Mouse (Mus musculus) E14TG2a.4 (cell line): ENCODE results near the gene Trpm5.

Source experiments
- H3K27me3 ChIP-seq: 2 replicates; pipeline ENCODE4 v1.6.1; 2014; ENCODE audit warnings: low read length, control low read depth; ENCODE audit not compliant: insufficient read depth
- H3K36me3 ChIP-seq: 2 replicates; pipeline ENCODE4 v1.6.1; 2014; ENCODE audit warnings: low read length, control low read depth; ENCODE audit not compliant: insufficient read depth
- H3K4me1 ChIP-seq: replicated peaks from 2 replicates; pipeline ENCODE4 v1.6.1; 2014; ENCODE audit warnings: low read depth, low read length, control low read depth
- H3K4me3 ChIP-seq: replicated peaks from 2 replicates; pipeline ENCODE4 v1.5.1; 2014; ENCODE audit warnings: mild to moderate bottlenecking, low read length
- H3K9me3 ChIP-seq: 2 replicates; pipeline ENCODE4 v1.6.1; 2014; ENCODE audit warnings: low read length, control low read depth
- CTCF ChIP-seq: conservative IDR thresholded peaks from 2 replicates; pipeline ENCODE4 v1.5.1; 2014; ENCODE audit warnings: low read length
- NANOG ChIP-seq: IDR thresholded peaks from 2 replicates; pipeline ENCODE4 v1.6.1; 2014; ENCODE audit warnings: borderline replicate concordance, low read length, mixed read lengths
- POU5F1 ChIP-seq: IDR thresholded peaks from 2 replicates; pipeline ENCODE4 v1.6.1; 2014; ENCODE audit warnings: low read length, borderline replicate concordance

The Trpm5 gene

DNA sequence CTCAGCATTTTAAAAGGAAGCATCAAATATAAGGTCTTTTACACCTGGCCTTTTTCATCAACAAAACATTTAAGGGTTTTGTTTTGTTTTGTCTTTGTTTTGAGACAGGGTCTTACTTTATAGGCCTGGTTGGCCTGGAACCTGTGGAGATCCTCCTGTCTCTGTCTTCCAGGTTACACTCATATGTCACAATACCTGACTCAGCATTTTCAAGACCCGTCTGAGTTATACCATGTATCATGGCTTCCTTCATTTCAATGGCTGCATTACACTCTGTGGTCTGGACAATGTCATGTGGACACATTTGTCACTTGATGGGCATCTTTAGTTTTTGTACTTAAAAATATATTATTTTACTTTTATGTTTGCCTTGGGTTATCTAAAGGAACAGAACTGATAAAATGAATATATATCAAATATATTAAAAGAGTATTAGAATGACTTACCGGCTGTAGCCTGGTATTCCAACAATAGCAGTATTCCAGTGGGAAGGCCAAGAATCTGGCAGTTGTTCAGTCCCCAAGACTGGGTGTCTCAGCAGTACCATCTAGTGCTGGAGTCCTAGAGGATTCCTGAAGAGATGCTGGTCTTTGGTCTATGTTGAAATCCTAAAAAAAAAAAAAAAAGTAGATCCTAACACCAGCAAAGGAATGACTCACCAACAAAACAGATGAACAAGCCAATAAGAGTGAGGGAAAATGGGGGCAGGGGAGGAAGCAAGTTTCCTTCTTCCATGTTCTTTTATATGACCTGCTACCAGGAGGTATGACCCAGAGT is 50.2 kb downstream of the Trpm5 start:
- no peaks in the 10 kb centered on the region for H3K9me3 ChIP-seq
- H3K4me1 ChIP-seq = peaks cover 3% of the 10 kb centered on the region
- H3K4me3 ChIP-seq = no peak overlapping the region
- 0 out of 2 replicates have a peak, but pooled peaks cover 2% of the 10 kb centered on the region for H3K36me3 ChIP-seq
- peaks cover 8% of the 10 kb centered on the region for H3K27me3 ChIP-seq
- no peak for TF ChIP-seq CTCF
- no peak for TF ChIP-seq POU5F1
- no peak for TF ChIP-seq NANOG

DNA sequence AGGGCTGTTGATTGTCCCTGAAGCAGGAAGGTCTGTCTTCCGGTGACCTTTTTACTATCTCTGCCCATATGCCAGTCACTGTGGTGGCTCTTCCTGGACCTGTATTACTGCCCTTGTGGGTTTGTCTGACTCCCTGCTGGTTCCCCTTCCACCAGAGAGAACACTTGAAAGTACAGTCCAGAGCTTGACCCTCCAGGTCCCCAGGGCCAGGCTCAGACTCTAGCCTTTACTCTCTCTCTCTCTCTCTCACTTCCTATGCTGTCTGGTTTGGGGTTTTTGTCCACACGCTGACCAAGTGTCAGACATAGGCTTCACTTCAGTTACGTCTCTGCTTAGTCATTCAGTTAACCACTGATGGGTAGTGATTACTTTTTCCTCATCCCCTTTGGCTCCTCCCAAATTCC is 51.5 kb downstream of the Trpm5 start:
- H3K36me3 ChIP-seq = 0 out of 2 replicates have a peak, but pooled peaks cover 2% of the 10 kb centered on the region
- H3K4me3 ChIP-seq = no peak overlapping the region
- TF ChIP-seq POU5F1 (no peak), NANOG (no peak), CTCF (no peak)
- no peaks in the 10 kb centered on the region for H3K4me1 ChIP-seq
- H3K9me3 ChIP-seq = no peaks in the 10 kb centered on the region
- H3K27me3 ChIP-seq = peaks cover 8% of the 10 kb centered on the region

DNA sequence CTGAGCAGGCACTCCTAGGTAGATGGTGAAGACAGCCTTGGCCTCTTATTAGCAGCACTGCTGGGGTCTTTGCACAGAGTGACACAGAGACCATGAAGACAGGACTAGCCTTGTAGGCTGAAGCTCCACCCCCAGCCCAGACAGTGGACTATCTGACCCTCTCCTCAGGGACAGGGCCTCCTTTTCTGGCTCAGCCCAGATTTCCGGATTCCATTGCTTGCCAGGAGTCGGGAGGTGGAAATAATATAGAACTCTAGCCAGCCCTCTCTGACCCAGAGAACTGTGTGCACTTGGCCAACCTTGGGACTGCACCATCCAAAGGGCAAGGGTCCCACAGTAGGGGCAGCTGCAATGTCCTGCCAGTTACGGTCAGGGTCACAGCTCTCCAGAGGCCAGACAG is 52.4 kb downstream of the Trpm5 start:
- peaks cover 10% of the 10 kb centered on the region for H3K27me3 ChIP-seq
- no peak overlapping the region for H3K4me3 ChIP-seq
- no peak for TF ChIP-seq POU5F1
- no peak for TF ChIP-seq CTCF
- TF ChIP-seq NANOG = no peak
- peaks cover 2% of the 10 kb centered on the region; the same call in 1 of the 2 replicates for H3K36me3 ChIP-seq
- H3K4me1 ChIP-seq = no peaks in the 10 kb centered on the region
- no peaks in the 10 kb centered on the region for H3K9me3 ChIP-seq

DNA sequence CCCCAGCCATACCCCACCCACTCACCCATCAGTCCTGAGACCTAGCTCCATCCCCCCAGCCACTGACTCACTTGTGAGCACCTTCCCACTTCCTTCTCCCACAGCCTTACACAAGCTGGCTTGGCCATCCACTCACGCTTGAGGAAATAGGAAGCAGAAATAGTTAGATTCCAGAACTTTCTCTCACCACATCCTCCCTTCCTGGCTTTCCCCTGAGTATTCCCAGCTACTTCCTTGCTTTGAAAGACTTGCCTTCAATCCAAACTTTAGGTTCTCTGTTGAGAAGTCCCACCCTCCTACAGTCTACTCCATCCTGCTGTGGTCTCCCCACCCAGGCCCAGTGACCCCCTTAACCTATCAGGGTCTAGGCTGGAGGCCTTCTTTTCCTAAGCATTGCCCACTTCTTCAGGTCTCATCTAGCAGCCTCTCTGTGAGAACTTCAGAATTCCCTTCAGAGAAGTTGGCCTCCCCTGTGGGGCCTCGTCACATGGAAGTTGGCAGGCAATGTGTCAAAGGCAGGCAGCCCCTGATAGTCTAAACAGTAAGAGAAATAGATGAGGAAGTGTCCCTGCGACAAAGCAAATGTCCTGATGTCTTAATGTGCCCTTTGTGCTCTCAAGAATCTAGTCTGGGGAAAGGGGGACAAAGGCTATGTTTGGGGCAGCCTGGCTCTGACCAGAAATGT is 53.2 kb downstream of the Trpm5 start:
- H3K27me3 ChIP-seq = peaks cover 14% of the 10 kb centered on the region
- TF ChIP-seq CTCF = no peak
- no peak for TF ChIP-seq POU5F1
- TF ChIP-seq NANOG = no peak
- H3K9me3 ChIP-seq = no peaks in the 10 kb centered on the region
- H3K36me3 ChIP-seq = peaks cover 2% of the 10 kb centered on the region; the same call in 1 of the 2 replicates
- H3K4me1 ChIP-seq = no peaks in the 10 kb centered on the region
- H3K4me3 ChIP-seq = no peak overlapping the region

DNA sequence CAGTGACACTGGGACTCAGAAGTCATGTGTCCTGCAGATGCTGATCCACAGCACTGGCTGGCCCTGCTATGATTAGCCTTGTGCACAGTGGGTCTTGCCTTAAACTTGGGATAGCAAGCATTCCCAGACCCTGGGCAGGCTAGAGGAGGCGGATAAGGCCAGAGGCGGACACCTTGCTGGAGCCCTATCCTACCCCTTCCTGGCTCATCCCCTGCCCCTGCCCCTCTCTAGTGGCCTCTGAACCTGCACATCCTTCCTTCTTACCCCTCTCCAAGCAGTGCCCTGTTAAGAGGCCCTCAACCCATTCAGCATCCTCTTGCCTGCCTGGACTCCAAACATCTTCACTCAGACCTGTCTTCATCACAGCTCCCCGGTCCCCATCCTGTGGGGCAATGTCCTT is 53.9 kb downstream of the Trpm5 start:
- H3K4me3 ChIP-seq = no peak overlapping the region
- H3K36me3 ChIP-seq = peaks cover 2% of the 10 kb centered on the region; the same call in 1 of the 2 replicates
- no peaks in the 10 kb centered on the region for H3K4me1 ChIP-seq
- peaks cover 14% of the 10 kb centered on the region for H3K27me3 ChIP-seq
- H3K9me3 ChIP-seq = no peaks in the 10 kb centered on the region
- TF ChIP-seq NANOG (no peak), POU5F1 (no peak), CTCF (no peak)

DNA sequence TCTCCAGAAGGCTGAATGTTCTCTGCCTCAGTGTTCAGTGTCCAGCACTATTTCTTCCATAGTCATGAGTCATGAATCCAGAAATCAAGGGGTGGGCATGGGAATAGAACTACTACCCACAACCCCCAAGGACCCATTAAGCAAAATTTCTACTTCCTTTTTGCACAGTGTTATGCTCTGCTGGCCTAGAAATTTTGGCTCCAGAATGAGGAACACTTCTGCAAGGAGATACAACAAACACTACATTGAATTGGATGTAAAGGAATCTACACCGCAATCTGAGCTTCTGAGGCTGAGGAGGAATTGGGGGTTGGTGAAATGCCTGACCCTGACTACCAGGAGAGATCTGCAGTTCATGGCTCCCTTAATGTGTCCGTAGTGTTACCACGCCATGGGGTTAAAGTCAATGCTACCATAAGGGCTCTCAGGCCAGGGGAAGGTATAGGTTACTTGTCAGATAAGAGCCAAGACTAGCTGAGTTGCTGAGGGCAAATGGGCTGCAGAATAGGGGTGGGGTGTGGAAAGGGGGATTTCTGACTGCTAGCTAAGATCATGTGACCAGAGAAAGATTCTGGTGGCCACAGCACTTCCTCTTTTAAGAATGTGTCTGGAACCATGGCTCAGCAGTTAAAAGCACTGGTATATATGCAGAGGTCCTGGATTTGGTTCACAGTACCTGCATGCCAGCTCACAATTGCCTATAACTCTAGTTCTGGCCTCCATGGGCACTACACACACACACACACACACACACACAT is 56.1 kb downstream of the Trpm5 start:
- Histone ChIP-seq H3K9me3 (no peaks in the 10 kb centered on the region), H3K36me3 (peaks cover 6% of the 10 kb centered on the region; the same call in 1 of the 2 replicates), H3K27me3 (peaks cover 14% of the 10 kb centered on the region), H3K4me3 (no peak overlapping the region), H3K4me1 (no peaks in the 10 kb centered on the region)
- TF ChIP-seq CTCF = no peak
- no peak for TF ChIP-seq POU5F1
- TF ChIP-seq NANOG = no peak

DNA sequence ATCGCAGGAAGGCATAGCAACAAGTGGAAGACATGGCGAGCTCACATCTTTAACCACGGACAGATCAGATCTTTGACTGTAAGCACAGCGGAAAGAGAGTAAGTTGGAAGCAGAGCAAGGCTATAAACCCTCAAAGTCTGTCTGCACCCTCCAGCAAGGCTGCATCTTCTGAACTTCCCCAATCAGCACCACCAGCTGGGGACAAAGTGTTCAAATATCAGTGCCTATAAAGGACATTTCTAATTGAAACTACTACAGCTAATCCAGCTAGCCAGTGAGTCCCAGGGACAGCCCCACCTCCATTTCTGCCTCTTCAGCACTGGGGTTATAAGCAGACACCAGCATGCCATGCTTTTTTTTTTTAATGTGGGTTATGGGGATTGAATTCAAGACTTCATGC is 57.1 kb downstream of the Trpm5 start:
- H3K4me1 ChIP-seq = no peaks in the 10 kb centered on the region
- H3K36me3 ChIP-seq = peaks cover 13% of the 10 kb centered on the region; the same call in 1 of the 2 replicates
- TF ChIP-seq CTCF (no peak), POU5F1 (no peak), NANOG (no peak)
- H3K9me3 ChIP-seq = no peaks in the 10 kb centered on the region
- peaks cover 11% of the 10 kb centered on the region for H3K27me3 ChIP-seq
- no peak overlapping the region for H3K4me3 ChIP-seq

DNA sequence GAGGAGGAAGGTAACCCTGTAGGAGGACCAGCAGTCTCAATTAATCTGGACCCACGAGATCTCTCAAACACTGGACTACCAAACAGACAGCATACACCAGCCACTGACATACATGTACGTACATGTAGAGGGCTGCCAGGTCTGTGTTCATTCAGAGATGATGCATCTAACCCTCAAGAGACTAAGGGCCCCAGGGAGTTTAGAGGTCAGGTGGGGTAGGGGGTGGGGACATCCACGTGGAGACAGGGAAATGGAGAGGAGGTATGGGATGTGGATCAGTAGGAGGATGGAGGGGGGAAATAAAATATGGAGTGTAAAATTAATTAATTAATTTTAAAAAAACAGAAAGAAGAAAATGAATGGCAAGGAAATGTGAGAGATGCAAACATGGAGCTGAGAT is 57.7 kb downstream of the Trpm5 start:
- Histone ChIP-seq H3K36me3 (peaks cover 14% of the 10 kb centered on the region; the same call in 1 of the 2 replicates), H3K4me3 (no peak overlapping the region), H3K4me1 (no peaks in the 10 kb centered on the region), H3K9me3 (no peaks in the 10 kb centered on the region), H3K27me3 (peaks cover 10% of the 10 kb centered on the region)
- TF ChIP-seq POU5F1 = no peak
- no peak for TF ChIP-seq NANOG
- TF ChIP-seq CTCF = no peak
